Mouse (Mus musculus): ENCODE results near the gene Slirp. TPM values are rescaled to one million over a fixed set of nuclear protein-coding genes. Genes with fewer than 3 reads are reported as not detected.

Slirp gene
- total and polyA plus RNA-seq, 3 experiments: 117 to 261 (median 138) TPM

DNA sequence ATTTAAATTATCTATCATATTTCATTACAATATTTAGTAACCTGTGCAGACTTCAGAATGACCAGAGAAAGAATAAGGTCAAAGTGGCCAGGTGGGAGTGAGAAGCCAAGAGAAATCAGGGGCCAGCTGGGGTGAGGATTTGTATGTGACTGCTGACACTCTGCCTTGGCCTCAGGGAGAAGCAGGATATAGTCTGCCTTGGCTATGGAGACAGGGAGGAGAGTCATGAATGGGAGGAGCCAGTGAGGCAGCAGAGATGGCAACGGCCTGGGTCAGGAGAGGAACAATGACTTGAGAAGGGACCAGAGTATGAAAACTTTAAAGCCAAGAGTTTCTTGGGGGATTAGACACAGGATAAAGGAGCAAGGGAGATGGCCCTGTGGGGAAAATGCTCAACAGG is 20.0 kb upstream of the Slirp start:
- Histone ChIP-seq H3K4me2 (ENCODE audit: insufficient read depth, low read depth, poor library complexity, severe bottlenecking) (no peak overlapping the region), H3K9ac (ENCODE audit: insufficient read depth, low read depth) (no peak overlapping the region), H3K4me3 (replicated peaks in 1 of 3; ENCODE audit: low read depth in 2 of 3, low read length in 2 of 3, poor library complexity in 1 of 3) (no peak overlapping the region), H3K9me3 (replicated peaks; ENCODE audit: low read length) (no peaks in the 10 kb centered on the region), H3K36me3 (replicated peaks in 1 of 2; ENCODE audit: control insufficient read depth in 1 of 2, insufficient read depth in 1 of 2, low read length in 1 of 2) (peaks cover 42 to 68% of the 10 kb centered on the region in 2 experiments), H3K27me3 (replicated peaks) (no peaks in the 10 kb centered on the region), H3K79me2 (replicated peaks; ENCODE audit: control insufficient read depth, extremely low read depth, insufficient read depth, poor library complexity, severe bottlenecking) (no peaks in the 10 kb centered on the region), H3K27ac (ENCODE audit: insufficient read depth, low read depth) (no peak overlapping the region), H3K4me1 (ENCODE audit: control insufficient read depth in 1 of 2, insufficient read depth in 2 of 2) (peaks cover 4 to 58% of the 10 kb centered on the region in 2 experiments; a peak in 3 of 4 replicates)
- TF ChIP-seq E2F4 (IDR thresholded peaks at IDR 0.05; ENCODE audit: insufficient replicate concordance, low read depth, low read length): no peak
- no peak for TF ChIP-seq JUND (conservative IDR thresholded peaks at IDR 0.05; ENCODE audit: low read depth, low read length)
- TF ChIP-seq IRF4 (IDR thresholded peaks at IDR 0.05; ENCODE audit: low read depth, low read length): no peak
- TF ChIP-seq HCFC1 (IDR thresholded peaks at IDR 0.05; ENCODE audit: low read depth, low read length): no peak
- no peak for TF ChIP-seq POLR2AphosphoS2 (IDR thresholded peaks at IDR 0.05; ENCODE audit: low read depth, low read length)
- no peak for TF ChIP-seq ZNF384 (IDR thresholded peaks at IDR 0.05; ENCODE audit: low read depth, low read length)
- TF ChIP-seq USF2 (conservative IDR thresholded peaks at IDR 0.05; ENCODE audit: low read depth, low read length): no peak
- no peak for TF ChIP-seq MXI1 (IDR thresholded peaks at IDR 0.05; ENCODE audit: low read depth, low read length)
- no peak for TF ChIP-seq ELF1 (IDR thresholded peaks at IDR 0.05; ENCODE audit: low read depth, low read length)
- TF ChIP-seq MYC (IDR thresholded peaks at IDR 0.05; ENCODE audit: low read depth, low read length): no peak
- no peak for TF ChIP-seq RAD21 (IDR thresholded peaks at IDR 0.05; ENCODE audit: low read depth, low read length)
- no peak for TF ChIP-seq MAX (IDR thresholded peaks at IDR 0.05; ENCODE audit: low read length)
- no peak for TF ChIP-seq CTCF (conservative IDR thresholded peaks at IDR 0.05 in 1 of 2, IDR thresholded peaks at IDR 0.05 in 1 of 2; ENCODE audit: low read depth in 2 of 2, low read length in 2 of 2)
- no peak for TF ChIP-seq ZKSCAN1 (IDR thresholded peaks at IDR 0.05; ENCODE audit: borderline replicate concordance, low read depth, low read length)
- in situ Hi-C loops (cut with MboI; ENCODE audit: low pct_ligation_motif_present, low pct_unique_long_range_greater_than_20kb, low sequenced_read_pairs): no loop called here
- no peak for DNase-seq (ENCODE audit: extremely low read depth)
- dilution Hi-C loops (cut with MboI; ENCODE audit: extremely low pct_ligation_motif_present, extremely low pct_unique_long_range_greater_than_20kb, low sequenced_read_pairs): no loop called here

DNA sequence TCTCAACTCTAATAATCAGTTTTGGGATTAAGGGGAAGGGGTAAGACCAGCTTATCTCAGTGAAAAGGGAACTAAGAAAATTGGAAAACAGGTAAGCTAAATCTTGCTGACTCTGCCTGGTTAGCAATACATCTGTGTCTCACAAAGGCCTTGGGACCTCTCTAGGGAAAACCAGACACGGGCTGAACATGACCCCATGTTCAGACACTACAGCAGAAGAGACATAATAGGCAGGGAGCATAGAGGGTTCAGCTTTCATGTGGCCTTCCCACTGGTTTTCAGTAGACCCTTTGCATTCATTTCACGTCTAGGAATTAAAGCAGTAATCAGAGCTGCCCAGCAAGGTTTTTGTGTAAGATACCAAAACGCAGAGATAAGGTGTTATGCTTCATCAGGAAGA is 19.2 kb upstream of the Slirp start:
- Histone ChIP-seq H3K79me2 (replicated peaks; ENCODE audit: control insufficient read depth, extremely low read depth, insufficient read depth, poor library complexity, severe bottlenecking) (no peaks in the 10 kb centered on the region), H3K9me3 (replicated peaks; ENCODE audit: low read length) (no peaks in the 10 kb centered on the region), H3K36me3 (replicated peaks in 1 of 2; ENCODE audit: control insufficient read depth in 1 of 2, insufficient read depth in 1 of 2, low read length in 1 of 2) (peaks cover 50 to 73% of the 10 kb centered on the region in 2 experiments), H3K27me3 (replicated peaks) (no peaks in the 10 kb centered on the region), H3K4me1 (ENCODE audit: control insufficient read depth in 1 of 2, insufficient read depth in 2 of 2) (peaks cover 6 to 58% of the 10 kb centered on the region in 2 experiments), H3K4me2 (ENCODE audit: insufficient read depth, low read depth, poor library complexity, severe bottlenecking) (no peak overlapping the region), H3K9ac (ENCODE audit: insufficient read depth, low read depth) (no peak overlapping the region), H3K4me3 (replicated peaks in 1 of 3; ENCODE audit: low read depth in 2 of 3, low read length in 2 of 3, poor library complexity in 1 of 3) (no peak overlapping the region), H3K27ac (ENCODE audit: insufficient read depth, low read depth) (0 out of 2 replicates have a peak overlapping the region, but pooled peaks have one; percentile 11)
- no peak for TF ChIP-seq MAX (IDR thresholded peaks at IDR 0.05; ENCODE audit: low read length)
- TF ChIP-seq ZNF384 (IDR thresholded peaks at IDR 0.05; ENCODE audit: low read depth, low read length): no peak
- TF ChIP-seq CHD2 (IDR thresholded peaks at IDR 0.05; ENCODE audit: low read length): no peak
- TF ChIP-seq RAD21 (IDR thresholded peaks at IDR 0.05; ENCODE audit: low read depth, low read length): no peak
- no peak for TF ChIP-seq SIN3A (IDR thresholded peaks at IDR 0.05; ENCODE audit: low read length)
- no peak for TF ChIP-seq ZMIZ1 (IDR thresholded peaks at IDR 0.05; ENCODE audit: low read depth, low read length)
- no peak for TF ChIP-seq RCOR1 (conservative IDR thresholded peaks at IDR 0.05; ENCODE audit: low read depth, low read length)
- TF ChIP-seq POLR2AphosphoS2 (IDR thresholded peaks at IDR 0.05; ENCODE audit: low read depth, low read length): no peak
- TF ChIP-seq NELFE (IDR thresholded peaks at IDR 0.05; ENCODE audit: low read depth, low read length): no peak
- TF ChIP-seq ZC3H11A (IDR thresholded peaks at IDR 0.05; ENCODE audit: low read depth, low read length): no peak
- no peak for TF ChIP-seq TBP (conservative IDR thresholded peaks at IDR 0.05; ENCODE audit: low read depth, low read length)
- no peak for TF ChIP-seq USF1 (IDR thresholded peaks at IDR 0.05; ENCODE audit: low read depth, low read length)
- TF ChIP-seq CTCF (conservative IDR thresholded peaks at IDR 0.05 in 1 of 2, IDR thresholded peaks at IDR 0.05 in 1 of 2; ENCODE audit: low read depth in 2 of 2, low read length in 2 of 2): no peak
- TF ChIP-seq JUND (conservative IDR thresholded peaks at IDR 0.05; ENCODE audit: low read depth, low read length): no peak
- TF ChIP-seq E2F4 (IDR thresholded peaks at IDR 0.05; ENCODE audit: insufficient replicate concordance, low read depth, low read length): no peak
- TF ChIP-seq TCF12 (IDR thresholded peaks at IDR 0.05; ENCODE audit: low read depth, low read length): no peak
- TF ChIP-seq IRF4 (IDR thresholded peaks at IDR 0.05; ENCODE audit: low read depth, low read length): no peak
- dilution Hi-C loops (cut with MboI; ENCODE audit: extremely low pct_ligation_motif_present, extremely low pct_unique_long_range_greater_than_20kb, low sequenced_read_pairs): no loop called here
- in situ Hi-C loops (cut with MboI; ENCODE audit: low pct_ligation_motif_present, low pct_unique_long_range_greater_than_20kb, low sequenced_read_pairs): no loop called here
- DNase-seq (ENCODE audit: extremely low read depth): no peak
